Mouse (Mus musculus) cerebellum, adult 11-12 months (tissue): Measurements from ENCODE around the gene Ms4a4a.

Source experiments
- DNase-seq: peaks from one replicate; pipeline ENCODE4 v3.0.0; 2022

The Ms4a4a gene

GRCm38 (mm10) chr19:11435058-11435834 is 59.9 kb downstream of the Ms4a4a start:
- no peak for DNase-seq
